Mouse (Mus musculus) brown adipose tissue, adult 24 weeks (tissue): Measurements from ENCODE around the gene Slc38a10. TPM values are rescaled to one million over a fixed set of nuclear protein-coding genes. Genes with fewer than 3 reads are reported as not detected.

Source experiments
- H3K27ac ChIP-seq: fragments of 200-500 bp; replicated peaks from 2 replicates; pipeline ENCODE4 v1.5.1; 2012; ENCODE audit warnings: low read depth, mild to moderate bottlenecking, low read length
- H3K4me1 ChIP-seq: fragments of 200-500 bp; 2 replicates; pipeline ENCODE4 v1.6.1; 2012; ENCODE audit warnings: low read length, mixed read lengths; ENCODE audit not compliant: control insufficient read depth, insufficient read depth, insufficient read length
- H3K4me3 ChIP-seq: fragments of 200-500 bp; 2 replicates; pipeline ENCODE4 v1.5.1; 2012; ENCODE audit warnings: low read depth, mild to moderate bottlenecking, low read length, moderate library complexity; ENCODE audit not compliant: insufficient read depth
- polyA plus RNA-seq: library from polyadenylated mRNA; stranded (reverse); fragments of >200 nt; gene quantifications from 2 replicates; pipeline ENCODE4 v1.2.4, GENCODE M21; 2012; ENCODE audit not compliant: missing spikeins, insufficient read depth, insufficient read length

Slc38a10 gene
- polyA plus RNA-seq, 1 experiment: 80.3 TPM

DNA sequence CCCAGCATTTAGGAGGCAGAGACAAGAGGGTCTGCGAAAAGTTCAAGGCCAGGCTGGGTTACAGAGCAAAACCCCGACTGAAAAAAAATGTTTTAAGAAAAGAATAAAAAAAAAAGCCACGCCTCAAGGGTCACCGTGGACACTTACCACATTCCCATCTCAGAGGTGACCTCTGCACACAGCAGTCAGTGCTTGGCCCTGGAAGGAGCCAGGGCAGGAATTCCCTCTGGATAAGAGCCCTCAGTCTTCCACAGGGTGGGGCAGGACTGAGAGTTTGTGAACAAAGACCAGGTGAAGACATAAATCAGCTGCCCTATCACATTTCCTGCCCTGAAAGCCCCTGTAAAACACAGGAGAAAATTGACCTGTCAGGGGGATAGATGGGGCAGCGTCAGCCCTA lies 12.9 kb upstream of the Slc38a10 start:
- Histone ChIP-seq H3K4me1 (peaks cover 7% of the 10 kb centered on the region), H3K4me3 (peak overlapping the region; percentile 39)

DNA sequence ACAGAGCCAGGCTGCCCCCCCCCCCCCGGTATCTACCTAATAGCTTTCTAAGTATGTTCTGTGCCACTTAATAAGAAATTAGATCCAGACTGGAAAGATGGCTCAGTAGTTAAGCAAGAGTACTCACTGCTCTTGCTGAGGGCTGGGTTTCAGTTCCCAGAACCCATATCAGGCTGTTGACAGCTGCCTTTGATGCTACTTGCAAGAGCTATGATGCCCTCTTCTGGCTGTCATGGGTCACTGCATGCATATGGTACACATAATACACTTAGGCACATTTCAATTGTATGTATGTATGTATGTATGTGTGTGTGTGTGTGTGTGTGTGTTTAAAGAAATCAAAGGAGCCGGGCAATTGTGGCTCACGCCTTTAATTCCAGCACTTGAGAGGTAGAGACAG lies 12.1 kb upstream of the Slc38a10 start:
- H3K4me1 ChIP-seq: peaks cover 7% of the 10 kb centered on the region
- H3K27ac ChIP-seq: peak overlapping the region; percentile 71; the same call in 1 of the 2 replicates
- no peak overlapping the region for H3K4me3 ChIP-seq

More for the DNA sequence above, 12.9 kb upstream of the Slc38a10 start:
- H3K27ac ChIP-seq: peak overlapping the region; percentile 99

DNA sequence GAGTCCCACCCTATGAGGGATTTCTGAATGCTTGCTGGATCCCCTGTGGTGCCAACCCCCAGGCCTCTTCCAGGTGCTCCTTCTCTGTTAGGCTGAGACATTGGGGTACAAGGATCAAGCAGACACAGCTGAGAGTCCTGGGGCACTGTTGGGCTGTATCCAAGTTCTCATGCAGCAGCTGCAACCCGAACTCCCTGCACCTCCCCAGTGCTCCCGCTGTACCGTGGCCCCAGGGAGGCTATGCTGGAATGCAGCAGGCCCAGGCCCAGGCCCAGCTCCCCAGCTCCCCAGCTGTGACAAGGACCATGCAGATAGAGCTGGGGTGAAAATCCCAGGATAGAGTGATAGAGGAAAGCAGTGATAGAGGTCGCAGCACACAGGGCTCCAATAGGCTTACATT lies 10.1 kb upstream of the Slc38a10 start:
- H3K4me1 ChIP-seq: peaks cover 7% of the 10 kb centered on the region
- H3K27ac ChIP-seq: no peak overlapping the region
- H3K4me3 ChIP-seq: no peak overlapping the region

- Histone ChIP-seq H3K27ac (no peak overlapping the region), H3K4me1 (peaks cover 7% of the 10 kb centered on the region), H3K4me3 (no peak overlapping the region)
These were observed 9.3 kb upstream of the Slc38a10 start for GRCm38 (mm10) chr11:120160478-120160877.

GRCm38 (mm10) chr11:120159653-120160052 lies 8.5 kb upstream of the Slc38a10 start:
- no peak overlapping the region for H3K27ac ChIP-seq
- H3K4me3 ChIP-seq: no peak overlapping the region
- H3K4me1 ChIP-seq: peaks cover 7% of the 10 kb centered on the region

- Histone ChIP-seq H3K4me1 (peaks cover 7% of the 10 kb centered on the region), H3K4me3 (no peak overlapping the region), H3K27ac (0 out of 2 replicates have a peak overlapping the region, but pooled peaks have one; percentile 1)
These were observed 7.7 kb upstream of the Slc38a10 start for GRCm38 (mm10) chr11:120158828-120159227.

DNA sequence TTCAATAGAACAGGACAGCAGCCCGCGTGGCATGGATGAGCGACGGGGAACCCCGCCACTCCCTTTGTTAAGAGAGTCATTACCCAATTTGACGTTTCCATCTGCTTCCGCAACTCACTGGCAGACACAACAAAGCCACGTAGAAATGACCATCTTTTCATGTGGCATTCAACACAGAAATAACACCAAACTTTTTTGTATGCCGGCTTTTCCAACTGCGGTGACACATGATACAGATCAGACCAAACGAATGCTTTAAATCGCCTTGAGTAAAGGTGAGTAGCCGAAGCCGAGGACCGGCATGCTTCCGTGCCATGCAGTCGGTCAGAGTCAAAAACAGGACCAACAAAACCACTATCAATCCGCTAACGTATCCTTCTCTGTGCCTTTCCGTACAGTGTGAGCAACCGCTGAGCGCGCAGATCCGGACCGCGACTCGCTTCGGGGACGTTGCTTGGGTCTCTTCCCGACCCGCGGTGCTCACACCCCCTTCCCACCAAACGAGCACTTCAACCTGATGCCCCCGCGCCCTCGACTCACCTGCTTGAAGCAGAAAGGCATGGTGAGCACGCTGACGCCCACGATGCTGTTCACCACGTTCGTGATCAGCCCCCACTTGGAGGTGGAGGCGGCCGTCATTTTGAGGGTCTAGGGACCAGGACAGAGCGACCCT lies 570 bp downstream of the Slc38a10 start:
- Histone ChIP-seq H3K4me1 (peaks cover 9% of the 10 kb centered on the region), H3K4me3 (peak overlapping the region; percentile 75)

DNA sequence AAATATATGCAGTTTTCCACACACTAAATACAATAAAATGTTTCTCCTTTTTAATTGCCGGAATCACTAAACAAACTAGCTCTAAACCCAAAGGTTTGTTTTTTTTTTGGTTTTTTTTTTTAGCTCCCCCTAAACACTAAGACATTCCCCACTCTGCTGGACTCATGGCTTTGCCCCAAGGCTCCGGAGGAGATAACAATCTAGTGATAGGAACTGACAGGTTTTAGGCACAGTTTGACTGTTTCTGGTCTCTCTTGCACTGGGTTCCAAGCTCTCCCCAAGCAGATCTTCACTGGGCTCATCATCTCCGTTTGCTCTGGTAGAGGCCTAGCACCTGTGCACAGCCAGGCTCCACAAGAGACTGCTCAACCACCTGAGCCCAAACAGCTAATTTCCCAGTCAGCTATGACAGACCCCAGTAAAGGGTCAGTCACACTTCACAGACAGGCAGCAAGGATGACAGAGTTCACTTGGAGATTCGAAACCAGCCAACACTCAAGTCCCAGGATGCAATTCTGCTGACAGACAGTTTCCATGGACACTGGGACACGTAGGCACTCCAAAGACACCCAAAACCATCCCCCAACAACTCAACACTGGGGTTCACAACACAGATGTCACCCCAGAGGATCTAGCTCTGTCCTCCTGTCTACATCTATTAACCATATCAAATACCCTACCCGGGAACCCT lies 1.5 kb downstream of the Slc38a10 start:
- H3K27ac ChIP-seq: no peak overlapping the region
- peaks cover 12% of the 10 kb centered on the region for H3K4me1 ChIP-seq
- peak overlapping the region; percentile 34 for H3K4me3 ChIP-seq

More for the DNA sequence above, 570 bp downstream of the Slc38a10 start:
- peak overlapping the region; percentile 50 for H3K27ac ChIP-seq

DNA sequence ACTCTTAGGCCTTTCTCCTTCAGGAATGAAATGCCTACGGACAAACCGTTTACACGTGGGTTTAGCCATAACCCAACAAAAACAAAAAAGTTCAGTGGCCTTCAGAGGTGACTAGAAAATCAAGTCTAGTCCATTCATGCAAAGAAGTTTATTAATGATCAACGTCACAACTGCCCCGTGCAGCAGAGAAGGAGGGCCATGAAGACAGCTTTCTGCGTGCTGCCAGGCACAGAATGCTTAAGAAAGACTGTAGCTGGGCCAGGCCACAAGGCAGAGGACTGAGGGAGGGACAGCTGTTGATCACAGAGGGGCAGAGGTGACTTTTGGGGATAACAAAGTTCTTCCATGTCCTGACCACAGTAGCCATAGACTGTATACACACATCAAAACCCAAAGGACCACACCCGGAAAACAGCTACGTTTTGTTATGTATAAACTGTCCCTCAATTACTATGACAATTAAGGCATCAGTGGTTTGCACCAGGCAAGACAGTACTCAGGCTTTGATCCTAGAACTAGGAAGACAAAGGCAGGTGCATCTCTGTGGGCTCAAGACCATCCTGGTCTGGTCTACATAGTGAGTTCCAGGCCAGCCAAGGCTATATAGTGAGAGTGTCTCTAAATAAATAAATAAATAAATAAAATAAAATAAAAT lies 2.8 kb downstream of the Slc38a10 start:
- H3K4me3 ChIP-seq: no peak overlapping the region
- H3K27ac ChIP-seq: no peak overlapping the region
- peaks cover 22% of the 10 kb centered on the region for H3K4me1 ChIP-seq

DNA sequence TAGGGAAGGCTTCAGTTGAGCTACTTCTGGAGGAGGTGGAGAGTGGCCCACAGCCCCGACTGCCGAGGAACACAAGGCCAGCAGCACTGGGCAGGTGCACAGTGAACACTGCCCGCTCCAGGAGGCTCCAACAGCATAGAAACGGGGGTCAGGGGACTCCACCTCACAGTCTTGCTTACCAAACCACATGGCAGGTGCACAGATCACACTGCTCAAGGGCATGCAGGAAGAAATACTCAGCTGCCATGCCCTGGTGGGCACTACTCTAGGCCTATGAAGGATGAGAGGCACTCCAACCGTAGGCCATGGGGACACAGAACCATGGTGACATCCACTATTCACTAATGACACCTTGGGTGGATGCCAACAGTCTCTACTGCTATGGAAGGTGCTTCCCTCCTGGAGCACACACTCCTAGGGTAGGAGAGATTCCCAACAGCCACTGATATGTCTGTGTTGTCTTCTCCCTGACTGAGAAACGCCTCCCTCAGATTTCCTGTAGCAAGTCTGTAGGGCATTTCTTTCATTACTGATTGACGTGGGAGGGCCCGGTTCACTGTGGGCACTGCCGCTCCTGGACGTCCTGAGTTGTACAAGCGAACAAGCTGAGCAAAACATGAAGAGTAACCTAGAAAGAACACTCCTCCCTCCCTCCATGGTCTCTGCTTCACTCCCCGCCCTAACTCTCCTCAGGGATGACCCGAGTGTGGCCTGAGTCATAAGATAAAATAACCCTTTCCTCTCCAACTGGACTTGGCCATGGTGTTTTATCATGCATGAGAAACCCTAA lies 7.2 kb downstream of the Slc38a10 start:
- Histone ChIP-seq H3K27ac (peak overlapping the region; percentile 81), H3K4me3 (no peak overlapping the region), H3K4me1 (peaks cover 30% of the 10 kb centered on the region)

- Histone ChIP-seq H3K4me1 (peaks cover 39% of the 10 kb centered on the region), H3K27ac (peak overlapping the region; percentile 83), H3K4me3 (no peak overlapping the region)
These were observed 8.5 kb downstream of the Slc38a10 start for GRCm38 (mm10) chr11:120142601-120143051.

DNA sequence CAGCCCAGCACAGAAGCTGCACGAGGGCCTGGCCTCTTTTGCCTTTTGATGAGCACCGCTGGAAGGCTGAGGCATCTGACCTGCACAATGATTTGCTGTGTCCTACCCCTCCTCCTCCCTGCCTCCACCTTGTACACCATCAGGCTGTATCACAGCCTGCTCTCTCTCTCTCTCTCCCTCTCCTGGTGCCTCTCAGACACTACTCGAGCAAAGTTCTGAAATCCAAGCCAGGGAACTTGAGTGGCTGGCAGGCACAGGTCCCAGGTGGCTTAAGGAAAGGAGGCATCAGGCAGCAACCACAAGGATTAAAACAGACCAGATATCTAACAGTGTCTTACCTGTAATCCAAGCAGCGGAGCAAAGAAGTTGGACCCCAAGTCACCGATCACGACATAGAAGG lies 10.9 kb downstream of the Slc38a10 start:
- H3K4me1 ChIP-seq: peaks cover 49% of the 10 kb centered on the region
- no peak overlapping the region for H3K27ac ChIP-seq
- no peak overlapping the region for H3K4me3 ChIP-seq

DNA sequence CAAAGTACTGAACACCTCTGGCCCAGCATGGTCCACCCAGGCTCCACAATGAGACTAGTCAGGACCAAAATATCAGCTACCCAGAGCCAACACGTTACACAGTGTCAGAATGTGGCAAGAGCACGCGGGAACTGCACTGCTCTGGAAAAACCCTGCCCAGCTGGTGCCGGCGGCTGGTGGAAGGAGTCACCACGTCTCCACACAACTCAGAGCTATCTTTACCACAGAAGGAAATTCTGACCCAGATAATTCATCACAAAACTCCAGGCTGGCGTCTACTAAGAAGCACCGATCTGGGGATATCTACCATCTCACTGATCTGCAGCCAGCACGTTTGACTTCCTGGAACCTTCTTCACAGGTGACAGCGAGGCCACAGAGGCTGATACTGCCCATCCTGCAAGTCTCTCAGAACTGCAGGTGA lies 11.8 kb downstream of the Slc38a10 start:
- Histone ChIP-seq H3K4me3 (no peak overlapping the region), H3K27ac (no peak overlapping the region), H3K4me1 (peaks cover 45% of the 10 kb centered on the region)

DNA sequence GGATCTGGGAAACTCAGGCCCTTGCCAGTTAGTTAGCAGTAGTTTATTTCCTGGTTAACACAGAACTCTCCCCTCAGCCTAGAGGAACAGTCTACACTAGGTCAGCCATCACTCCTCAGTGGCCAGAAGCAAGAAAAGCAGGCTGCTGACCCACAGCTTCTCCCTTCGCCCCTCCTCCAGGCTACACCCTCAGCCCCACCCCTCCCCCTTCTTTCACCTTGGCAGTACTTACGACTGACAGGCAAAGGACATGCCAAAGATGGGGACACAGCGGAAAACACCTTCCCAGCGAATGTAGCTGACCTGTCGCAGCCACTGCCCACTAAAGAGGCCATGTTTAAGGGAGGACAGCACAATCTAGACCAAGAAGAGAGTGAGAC lies 13.5 kb downstream of the Slc38a10 start:
- peaks cover 31% of the 10 kb centered on the region for H3K4me1 ChIP-seq
- no peak overlapping the region for H3K4me3 ChIP-seq
- H3K27ac ChIP-seq: no peak overlapping the region
